Mouse (Mus musculus) layer of hippocampus, adult 8-10 months (tissue): Measurements from ENCODE around the gene Zfp882. TPM values are rescaled to one million over a fixed set of nuclear protein-coding genes. Genes with fewer than 3 reads are reported as not detected.
"Not testable (repeated sequence)": the region's sequence is repeated elsewhere in the genome, so short reads cannot be mapped to it uniquely, and the experiment has no call there.

Experiments used
- DNase-seq, 2 experiments: peaks; one replicate each; pipeline ENCODE4 v3.0.0; 2022; ENCODE audit warnings: low spot score in 2 of 2
- total RNA-seq, 4 experiments: library from RNA; stranded (reverse); gene quantifications; 2 replicates each; pipeline ENCODE4 v1.2.4; 2022

Gene Zfp882
- total RNA-seq, 4 experiments from 2014 or later: 13.7 to 19.8 (median 17.1) TPM

DNA sequence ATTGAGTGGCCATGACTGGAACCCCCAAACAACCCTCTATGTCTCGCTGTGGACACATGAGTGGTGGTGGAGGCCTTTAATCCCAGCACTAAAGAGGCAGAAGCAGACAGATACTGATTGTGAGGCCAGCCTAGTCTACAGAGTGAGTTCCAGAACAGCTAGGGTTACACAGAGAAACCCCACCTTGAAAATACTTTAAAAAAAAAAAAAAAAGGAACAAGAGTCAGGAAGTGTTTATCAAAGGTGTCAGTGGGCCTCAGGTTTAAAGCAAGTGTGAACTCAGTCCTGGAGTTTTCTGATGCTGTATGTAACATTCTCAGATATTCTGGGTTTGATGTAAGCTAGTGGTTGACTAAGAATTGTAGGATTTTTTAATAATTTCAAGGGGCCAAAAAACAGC is 44.1 kb downstream of the Zfp882 start:
- no peak for DNase-seq

DNA sequence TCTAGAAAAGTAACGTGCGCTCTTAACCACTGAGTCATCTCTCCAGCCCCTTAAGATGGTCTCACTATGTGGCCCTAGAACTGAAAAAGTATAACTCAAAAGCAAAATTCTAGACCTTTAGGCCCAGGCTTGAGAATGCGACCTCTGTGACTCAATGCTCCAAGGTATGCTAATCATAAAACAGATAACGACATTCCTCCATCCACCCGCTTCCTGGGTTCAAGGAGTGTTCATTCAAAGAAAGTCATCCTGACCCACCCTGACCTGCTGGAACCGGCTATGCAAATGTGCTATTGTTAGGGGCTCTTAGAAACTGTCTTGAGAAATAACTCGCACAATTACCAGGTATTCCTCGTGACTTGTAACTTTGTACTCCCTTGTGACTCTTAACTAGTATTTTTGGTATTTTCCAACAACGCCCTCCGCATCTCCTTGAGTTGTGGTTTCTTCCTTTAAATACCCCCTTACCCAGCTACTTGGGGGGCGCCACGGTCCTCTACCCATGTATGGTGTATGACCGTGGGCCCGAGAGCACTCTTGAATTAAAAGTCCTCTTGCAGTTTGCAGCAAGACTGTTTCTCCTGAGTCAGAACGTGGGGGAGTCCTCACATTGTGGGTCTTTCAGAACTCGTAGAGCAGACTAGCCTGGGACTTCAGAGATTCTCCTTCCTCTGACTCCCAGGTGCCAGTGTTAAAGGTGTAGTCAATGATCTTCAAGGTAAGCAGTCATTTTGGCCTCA is 44.7 kb downstream of the Zfp882 start:
- DNase-seq: not testable (repeated sequence)

DNA sequence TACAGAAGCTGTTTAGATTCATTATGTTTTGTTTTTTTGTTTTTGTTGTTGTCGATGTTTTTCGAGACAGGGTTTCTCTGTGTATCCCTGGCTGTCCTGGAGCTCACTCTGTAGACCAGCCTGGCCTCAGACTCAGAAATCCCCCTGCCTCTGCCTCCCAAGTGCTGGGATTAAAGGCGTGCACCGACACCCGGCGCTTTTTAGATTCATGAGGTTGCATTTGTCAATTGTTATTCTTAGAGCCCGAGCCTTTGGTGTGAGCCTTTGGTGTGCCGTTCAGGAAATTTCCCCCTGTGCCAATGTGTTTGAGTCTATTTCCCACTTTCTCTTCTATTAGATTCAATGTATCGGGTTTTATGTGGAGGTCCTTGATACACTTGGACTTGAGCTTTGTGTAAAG is 46.3 kb downstream of the Zfp882 start:
- DNase-seq: no peak

DNA sequence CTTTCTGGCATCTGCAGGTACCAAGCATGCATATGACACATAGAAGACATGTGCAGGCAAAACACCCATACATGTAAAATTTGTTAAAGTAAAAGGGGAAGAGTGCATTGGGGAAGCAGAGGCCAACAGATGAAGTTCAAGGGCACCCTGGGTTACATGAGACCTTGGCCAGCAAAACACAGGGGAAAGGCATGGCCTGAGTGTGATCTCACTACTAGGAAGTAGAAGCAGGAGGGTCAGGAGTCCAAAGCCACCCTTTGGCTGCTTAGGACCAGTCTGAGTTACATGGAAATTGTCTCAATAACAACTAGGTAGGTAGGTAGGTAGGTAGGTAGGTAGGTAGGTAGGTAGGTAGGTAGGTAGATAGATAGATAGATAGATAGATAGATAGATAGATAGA is 52.1 kb downstream of the Zfp882 start:
- DNase-seq: no peak

DNA sequence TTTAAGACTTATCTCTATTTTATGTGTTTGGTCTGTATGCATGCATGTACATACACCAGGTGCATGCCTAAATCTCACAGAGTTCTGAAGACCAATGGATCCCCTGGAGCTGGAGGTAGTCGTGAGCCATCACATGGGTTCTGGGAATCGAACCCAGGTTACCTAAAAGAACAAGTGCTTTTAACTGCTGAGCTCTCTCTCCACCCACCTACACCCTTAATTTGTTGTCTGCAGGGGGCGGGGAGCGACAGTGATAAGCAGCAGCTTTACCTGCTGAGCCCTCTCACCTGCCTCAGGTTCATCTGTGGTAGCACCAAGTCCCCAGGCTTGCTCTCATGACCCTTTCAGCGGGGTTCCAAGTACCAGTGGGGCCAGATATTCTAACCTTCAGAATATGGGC is 53.4 kb downstream of the Zfp882 start:
- DNase-seq: no peak

DNA sequence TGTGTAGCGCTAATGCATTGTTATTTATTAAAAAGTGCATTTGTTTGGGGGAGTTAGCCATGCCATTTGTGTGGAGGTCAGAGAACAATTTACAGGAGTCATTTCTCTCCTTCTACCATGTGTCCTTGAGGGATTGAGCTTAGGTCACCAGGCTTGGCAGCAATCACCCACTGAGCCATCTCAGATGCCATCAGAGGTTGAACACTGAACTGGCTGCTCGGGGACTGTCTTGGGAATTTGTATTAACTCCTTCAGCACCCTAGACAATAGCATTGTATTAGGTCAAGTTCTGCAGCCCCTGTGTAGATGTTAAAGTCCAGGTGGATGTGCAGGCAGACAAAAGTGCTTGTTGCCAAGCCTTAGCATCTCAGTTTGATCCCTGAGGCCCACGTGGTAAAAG is 55.6 kb downstream of the Zfp882 start:
- DNase-seq: no peak

DNA sequence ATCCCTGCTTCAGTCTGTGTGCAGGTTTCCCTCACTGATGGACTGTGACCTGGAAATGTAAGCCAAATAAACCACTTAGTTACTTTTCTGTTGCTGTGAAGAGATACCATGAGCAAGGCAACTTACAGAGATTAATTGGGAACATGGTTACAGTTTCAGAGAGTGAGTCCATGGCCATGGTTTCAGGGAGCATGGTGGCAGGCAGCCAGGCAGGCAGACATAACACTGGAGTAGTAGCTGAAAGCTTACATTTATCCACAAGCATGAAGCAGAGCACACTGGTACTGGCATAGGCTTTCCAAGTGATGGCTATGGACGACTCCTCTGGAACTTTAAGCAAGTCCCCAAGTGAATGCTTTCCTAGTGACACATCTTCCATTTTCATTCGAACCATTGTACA is 56.8 kb downstream of the Zfp882 start:
- no peak for DNase-seq

Other genes starting within 250 kb of the Zfp882 start
- gene Unc13a, start 236.9 kb upstream of the Zfp882 start, total RNA-seq: 100 to 1,000 TPM; 219 to 265 (median 239) TPM
- 10 to 100 TPM in 1 of 4 experiments, 1 to 10 TPM in 3; 4.6 to 10.5 (median 7.9) TPM for gene Jak3, start 232.3 kb upstream of the Zfp882 start, total RNA-seq
- gene Insl3, start 219.4 kb upstream of the Zfp882 start, total RNA-seq: 1 to 10 TPM; 2.1 to 6.9 (median 2.6) TPM
- under 1 TPM; 0.47 to 0.93 (median 0.56) TPM for gene B3gnt3, start 206.8 kb upstream of the Zfp882 start, total RNA-seq
- gene Fcho1, start 182.9 kb upstream of the Zfp882 start, total RNA-seq: 100 to 1,000 TPM in 3 of 4 experiments, 10 to 100 TPM in 1; 92.1 to 120 (median 112) TPM
- gene Zfp709, start 26.6 kb upstream of the Zfp882 start, total RNA-seq: 10 to 100 TPM in 2 of 4 experiments, 1 to 10 TPM in 2; 8.2 to 12.4 (median 9.8) TPM
- gene Zfp617, start within 50 bp of the Zfp882 start, total RNA-seq: 10 to 100 TPM; 26.8 to 31.9 (median 27.0) TPM
- 10 to 100 TPM; 17.4 to 22.9 (median 17.9) TPM for gene Zfp961, start 42.4 kb downstream of the Zfp882 start, total RNA-seq
- not detected for gene Cyp4f18, start 101.0 kb downstream of the Zfp882 start, total RNA-seq
- gene Olfr372, start 132.6 kb downstream of the Zfp882 start, total RNA-seq: not detected
- gene Olfr373, start 174.6 kb downstream of the Zfp882 start, total RNA-seq: not detected
- under 1 TPM in 1 of 4 experiments, not detected in 3; 0.05 TPM for gene Olfr374, start 198.4 kb downstream of the Zfp882 start, total RNA-seq
- gene Tpm4, start 226.4 kb downstream of the Zfp882 start, total RNA-seq: 10 to 100 TPM; 28.9 to 32.3 (median 30.2) TPM